Mouse (Mus musculus): ENCODE results near the gene C1ra. TPM values are rescaled to one million over a fixed set of nuclear protein-coding genes. Genes with fewer than 3 reads are reported as not detected.
A peak's percentile ranks its signal among the peaks of the same experiment; 100 is the strongest.
"Not testable (repeated sequence)": the region's sequence is repeated elsewhere in the genome, so short reads cannot be mapped to it uniquely, and the experiment has no call there.

Gene C1ra
- polyA plus RNA-seq (2015; fragmentation: Nextera tagmentation; extraction: Ambion mirVana), result 26.7 and 30.1 TPM in 2 replicates

- Histone ChIP-seq H3K36me3 (ENCODE audit: control insufficient read depth, insufficient read depth) (no peaks in the 10 kb centered on the region), H3K4me2 (ENCODE audit: low read depth, low read length) (peak within 1 kb of the TSS; percentile 43), H3K27ac (ENCODE audit: low read length) (no peak within 1 kb of the TSS), H3K4me1 (ENCODE audit: control insufficient read depth, low read depth, low read length) (no peaks in the 10 kb centered on the region), H3K27me3 (ENCODE audit: control insufficient read depth, insufficient read depth, low read depth, low read length) (no peaks in the 10 kb centered on the region), H3K4me3 (ENCODE audit: low read depth, low read length) (peak within 1 kb of the TSS; percentile 38), H3K9ac (ENCODE audit: low read depth, low read length) (no peak within 1 kb of the TSS), H3K9me3 (replicated peaks; ENCODE audit: control insufficient read depth, low read length) (no peaks in the 10 kb centered on the region)
- ATAC-seq (ENCODE audit: low read depth), result no peak
- 5% methylated on average over 6 of the region's 6 CpGs for WGBS (ENCODE audit: insufficient replicate concordance)
Observed at GRCm38 (mm10) chr6:124512355-124512836, at the start of gene C1ra. C1ra (plus strand) TSS chr6:124512405.

GRCm38 (mm10) chr6:124463881-124464291, 48.3 kb upstream of the C1ra start:
- peak overlapping the region; percentile 76 for H3K4me2 ChIP-seq (ENCODE audit: low read depth, low read length)
- H3K36me3 ChIP-seq (ENCODE audit: control insufficient read depth, insufficient read depth), result no peaks in the 10 kb centered on the region
- H3K9me3 ChIP-seq (replicated peaks; ENCODE audit: control insufficient read depth, low read length), result no peaks in the 10 kb centered on the region
- WGBS (ENCODE audit: insufficient replicate concordance), result 9% methylated on average over 8 of the region's 8 CpGs
- no peaks in the 10 kb centered on the region for H3K27me3 ChIP-seq (ENCODE audit: control insufficient read depth, insufficient read depth, low read depth, low read length)
- ATAC-seq (ENCODE audit: low read depth), result no peak
- peak overlapping the region; percentile 48 for H3K4me3 ChIP-seq (ENCODE audit: low read depth, low read length)
- no peak overlapping the region for H3K27ac ChIP-seq (ENCODE audit: low read length)
- no peak overlapping the region for H3K9ac ChIP-seq (ENCODE audit: low read depth, low read length)
- peaks cover 12% of the 10 kb centered on the region; the same call in 1 of the 2 replicates for H3K4me1 ChIP-seq (ENCODE audit: control insufficient read depth, low read depth, low read length)

- WGBS (ENCODE audit: insufficient replicate concordance), result 12% methylated on average over 27 of the region's 27 CpGs
- Histone ChIP-seq H3K27ac (ENCODE audit: low read length) (no peak within 1 kb of the TSS), H3K4me1 (ENCODE audit: control insufficient read depth, low read depth, low read length) (peaks cover 12% of the 10 kb centered on the region; the same call in 1 of the 2 replicates), H3K27me3 (ENCODE audit: control insufficient read depth, insufficient read depth, low read depth, low read length) (no peaks in the 10 kb centered on the region), H3K36me3 (ENCODE audit: control insufficient read depth, insufficient read depth) (no peaks in the 10 kb centered on the region), H3K4me2 (ENCODE audit: low read depth, low read length) (peak within 1 kb of the TSS; percentile 76), H3K9ac (ENCODE audit: low read depth, low read length) (peak within 1 kb of the TSS; percentile 62), H3K4me3 (ENCODE audit: low read depth, low read length) (peak within 1 kb of the TSS; percentile 48), H3K9me3 (replicated peaks; ENCODE audit: control insufficient read depth, low read length) (no peaks in the 10 kb centered on the region)
- peak; percentile 96 for ATAC-seq (ENCODE audit: low read depth)
Observed at GRCm38 (mm10) chr6:124464305-124465271, 47.6 kb upstream of the C1ra start, which contains the start of gene Clstn3. Clstn3 (minus strand) TSS chr6:124464794.

GRCm38 (mm10) chr6:124465299-124465698, 46.9 kb upstream of the C1ra start:
- ATAC-seq (ENCODE audit: low read depth), result no peak
- Histone ChIP-seq H3K36me3 (ENCODE audit: control insufficient read depth, insufficient read depth) (no peaks in the 10 kb centered on the region), H3K27ac (ENCODE audit: low read length) (no peak overlapping the region), H3K27me3 (ENCODE audit: control insufficient read depth, insufficient read depth, low read depth, low read length) (no peaks in the 10 kb centered on the region), H3K9me3 (replicated peaks; ENCODE audit: control insufficient read depth, low read length) (no peaks in the 10 kb centered on the region), H3K4me1 (ENCODE audit: control insufficient read depth, low read depth, low read length) (peaks cover 12% of the 10 kb centered on the region; the same call in 1 of the 2 replicates), H3K9ac (ENCODE audit: low read depth, low read length) (no peak overlapping the region; the same call in 1 of the 2 replicates), H3K4me3 (ENCODE audit: low read depth, low read length) (peak overlapping the region; percentile 48; the same call in 1 of the 2 replicates), H3K4me2 (ENCODE audit: low read depth, low read length) (peak overlapping the region; percentile 76)
- WGBS (ENCODE audit: insufficient replicate concordance), result 55% methylated on average over 6 of the region's 6 CpGs

GRCm38 (mm10) chr6:124465729-124466128, 46.5 kb upstream of the C1ra start:
- no peak overlapping the region for H3K9ac ChIP-seq (ENCODE audit: low read depth, low read length)
- H3K4me2 ChIP-seq (ENCODE audit: low read depth, low read length), result no peak overlapping the region
- H3K4me3 ChIP-seq (ENCODE audit: low read depth, low read length), result no peak overlapping the region
- 79% methylated on average over 6 of the region's 6 CpGs for WGBS (ENCODE audit: insufficient replicate concordance)
- H3K36me3 ChIP-seq (ENCODE audit: control insufficient read depth, insufficient read depth), result no peaks in the 10 kb centered on the region
- peaks cover 12% of the 10 kb centered on the region; the same call in 1 of the 2 replicates for H3K4me1 ChIP-seq (ENCODE audit: control insufficient read depth, low read depth, low read length)
- H3K27ac ChIP-seq (ENCODE audit: low read length), result no peak overlapping the region
- no peaks in the 10 kb centered on the region for H3K27me3 ChIP-seq (ENCODE audit: control insufficient read depth, insufficient read depth, low read depth, low read length)
- no peak for ATAC-seq (ENCODE audit: low read depth)
- no peaks in the 10 kb centered on the region for H3K9me3 ChIP-seq (replicated peaks; ENCODE audit: control insufficient read depth, low read length)

- Histone ChIP-seq H3K4me1 (ENCODE audit: control insufficient read depth, low read depth, low read length) (peaks cover 19% of the 10 kb centered on the region), H3K27me3 (ENCODE audit: control insufficient read depth, insufficient read depth, low read depth, low read length) (no peaks in the 10 kb centered on the region), H3K36me3 (ENCODE audit: control insufficient read depth, insufficient read depth) (no peaks in the 10 kb centered on the region), H3K4me2 (ENCODE audit: low read depth, low read length) (no peak overlapping the region), H3K27ac (ENCODE audit: low read length) (peak overlapping the region; percentile 35), H3K9ac (ENCODE audit: low read depth, low read length) (no peak overlapping the region), H3K4me3 (ENCODE audit: low read depth, low read length) (no peak overlapping the region), H3K9me3 (replicated peaks; ENCODE audit: control insufficient read depth, low read length) (no peaks in the 10 kb centered on the region)
- 65% methylated on average over 3 of the region's 3 CpGs for WGBS (ENCODE audit: insufficient replicate concordance)
- no peak for ATAC-seq (ENCODE audit: low read depth)
Observed at GRCm38 (mm10) chr6:124471121-124471520, 41.1 kb upstream of the C1ra start.

- Histone ChIP-seq H3K4me3 (ENCODE audit: low read depth, low read length) (peak overlapping the region; percentile 17), H3K27ac (ENCODE audit: low read length) (peak overlapping the region; percentile 62), H3K4me1 (ENCODE audit: control insufficient read depth, low read depth, low read length) (peaks cover 20% of the 10 kb centered on the region), H3K4me2 (ENCODE audit: low read depth, low read length) (peak overlapping the region; percentile 49)
- H3K27me3 ChIP-seq (ENCODE audit: control insufficient read depth, insufficient read depth, low read depth, low read length); H3K9ac ChIP-seq (ENCODE audit: low read depth, low read length); H3K36me3 ChIP-seq (ENCODE audit: control insufficient read depth, insufficient read depth); H3K9me3 ChIP-seq (replicated peaks; ENCODE audit: control insufficient read depth, low read length): not testable (repeated sequence)
- peak; percentile 82 for ATAC-seq (ENCODE audit: low read depth)
- WGBS (ENCODE audit: insufficient replicate concordance), result 38% methylated on average over 6 of the region's 6 CpGs
Observed at GRCm38 (mm10) chr6:124471783-124472638, 40.2 kb upstream of the C1ra start.

GRCm38 (mm10) chr6:124472801-124473200, 39.4 kb upstream of the C1ra start:
- peak; percentile 35; the same call in 1 of the 2 replicates for ATAC-seq (ENCODE audit: low read depth)
- Histone ChIP-seq H3K4me1 (ENCODE audit: control insufficient read depth, low read depth, low read length) (peaks cover 28% of the 10 kb centered on the region), H3K9me3 (replicated peaks; ENCODE audit: control insufficient read depth, low read length) (no peaks in the 10 kb centered on the region), H3K4me2 (ENCODE audit: low read depth, low read length) (peak overlapping the region; percentile 49), H3K27me3 (ENCODE audit: control insufficient read depth, insufficient read depth, low read depth, low read length) (no peaks in the 10 kb centered on the region), H3K4me3 (ENCODE audit: low read depth, low read length) (peak overlapping the region; percentile 17), H3K36me3 (ENCODE audit: control insufficient read depth, insufficient read depth) (no peaks in the 10 kb centered on the region), H3K27ac (ENCODE audit: low read length) (peak overlapping the region; percentile 62; the same call in 1 of the 2 replicates), H3K9ac (ENCODE audit: low read depth, low read length) (no peak overlapping the region; the same call in 1 of the 2 replicates)
- WGBS (ENCODE audit: insufficient replicate concordance), result 15% methylated on average over 6 of the region's 6 CpGs
